Mouse (Mus musculus) liver, embryonic 12.5 days (tissue): ENCODE data around the gene Dnajc12. TPM values are rescaled to one million over a fixed set of nuclear protein-coding genes. Genes with fewer than 3 reads are reported as not detected.
"Not testable (repeated sequence)": the region's sequence is repeated elsewhere in the genome, so short reads cannot be mapped to it uniquely, and the experiment has no call there.

Experiments
- ATAC-seq: fragments of 200-750 bp; cut with Nextera tagmentation; 2 replicates; pipeline ENCODE4 v1.8.0; 2017; ENCODE audit warnings: moderate number of reproducible peaks, mild to moderate bottlenecking, moderate library complexity
- H3K27ac ChIP-seq: fragments of 300-500 bp; sonication (generic); 2 replicates; pipeline ENCODE4 v1.5.1; 2016; ENCODE audit warnings: mild to moderate bottlenecking
- H3K27me3 ChIP-seq: fragments of 300-500 bp; sonication (generic); replicated peaks from 2 replicates; pipeline ENCODE4 v1.6.1; 2016; ENCODE audit warnings: mild to moderate bottlenecking, moderate library complexity
- H3K36me3 ChIP-seq: fragments of 300-500 bp; sonication (generic); 2 replicates; pipeline ENCODE4 v1.6.1; 2016; ENCODE audit warnings: mild to moderate bottlenecking, moderate library complexity
- H3K4me1 ChIP-seq: fragments of 300-500 bp; sonication (generic); 2 replicates; pipeline ENCODE4 v1.6.1; 2016
- H3K4me2 ChIP-seq: fragments of 300-500 bp; sonication (generic); 2 replicates; pipeline ENCODE4 v1.6.1; 2016; ENCODE audit warnings: mild to moderate bottlenecking, moderate library complexity
- H3K4me3 ChIP-seq: fragments of 300-500 bp; sonication (generic); 2 replicates; pipeline ENCODE4 v1.5.1; 2016; ENCODE audit warnings: mild to moderate bottlenecking, moderate library complexity
- H3K9ac ChIP-seq: fragments of 300-500 bp; sonication (generic); 2 replicates; pipeline ENCODE4 v1.6.1; 2016; ENCODE audit warnings: mild to moderate bottlenecking, moderate library complexity
- H3K9me3 ChIP-seq: fragments of 300-500 bp; sonication (generic); replicated peaks from 2 replicates; pipeline ENCODE4 v1.6.1; 2016; ENCODE audit warnings: mild to moderate bottlenecking, moderate library complexity
- WGBS: fragments of 180-500 bp; shearing (Covaris S2); methylation state at CpG from one replicate; pipeline ENCODE4 v1.1.7; 2016; ENCODE audit not compliant: insufficient replicate concordance; 5-methylcytosine and 5-hydroxymethylcytosine counted together
- polyA plus RNA-seq: library from polyadenylated mRNA; unstranded; fragments of >200 nt; fragmentation: Nextera tagmentation; extraction: Ambion mirVana; gene quantifications from 2 replicates; pipeline ENCODE4 v1.2.1, GENCODE M21; 2016

Gene Dnajc12
- polyA plus RNA-seq, 1 experiment from 2014 or later, result 14.2 TPM

DNA sequence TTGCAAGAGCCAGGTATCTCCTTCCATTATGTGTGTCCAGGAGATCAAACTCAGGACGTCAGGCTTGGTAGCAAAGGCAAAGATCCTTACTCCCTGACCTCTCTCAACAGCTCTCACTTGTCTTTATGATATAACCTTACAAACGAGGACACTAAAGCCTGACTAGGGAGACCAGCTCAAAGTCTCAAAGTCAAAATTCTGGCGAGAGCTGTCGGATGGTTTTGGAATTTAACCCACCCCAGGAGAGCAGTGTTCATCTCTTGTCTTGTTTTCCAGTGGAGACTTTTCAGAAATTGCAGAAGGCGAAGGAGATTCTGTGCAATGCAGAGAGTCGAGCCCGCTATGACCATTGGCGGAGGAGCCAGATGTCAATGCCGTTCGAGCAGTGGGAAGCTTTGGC is 14.7 kb downstream of the Dnajc12 start:
- Histone ChIP-seq H3K4me2 (no peak overlapping the region), H3K9ac (no peak overlapping the region), H3K27ac (no peak overlapping the region), H3K9me3 (no peaks in the 10 kb centered on the region), H3K4me1 (no peaks in the 10 kb centered on the region), H3K4me3 (no peak overlapping the region), H3K36me3 (peaks cover 20% of the 10 kb centered on the region), H3K27me3 (no peaks in the 10 kb centered on the region)
- 77% methylated on average over 10 of the region's 10 CpGs for WGBS
- no peak for ATAC-seq

DNA sequence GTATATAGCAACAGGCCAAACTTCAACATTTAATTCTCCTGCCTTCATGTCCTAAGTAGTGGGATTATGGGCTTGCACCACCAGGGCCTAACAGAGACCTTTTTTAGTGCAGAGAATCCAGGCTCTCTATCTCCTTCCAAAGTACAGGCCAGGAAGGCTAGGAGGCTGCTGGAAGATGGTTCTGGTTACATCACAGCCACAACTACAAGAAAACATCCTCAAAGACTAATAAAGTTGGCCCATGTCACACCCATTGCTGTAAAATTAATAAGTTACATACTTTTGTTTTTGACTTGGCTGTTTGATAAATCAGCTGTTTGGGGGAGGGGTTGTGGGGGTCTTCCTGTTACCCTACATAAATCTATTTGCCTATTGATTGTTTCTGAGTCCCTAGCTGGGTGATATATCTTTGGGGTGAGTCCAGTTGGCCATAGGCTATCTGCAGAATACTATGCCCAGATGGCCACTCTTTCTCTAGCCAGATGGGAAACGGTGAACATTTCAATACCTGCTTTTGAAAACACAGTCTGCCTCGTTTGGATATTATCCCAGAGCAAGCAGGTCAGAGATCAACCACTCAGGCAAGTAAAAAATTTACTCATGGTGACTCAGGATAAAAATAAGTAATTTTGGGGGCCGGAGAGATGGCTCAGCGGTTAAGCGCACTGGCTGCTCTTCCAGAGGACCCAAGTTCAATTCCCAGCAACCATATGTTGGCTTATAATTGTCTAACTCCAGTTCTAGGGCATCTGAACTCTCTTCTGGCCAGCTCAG is 20.7 kb downstream of the Dnajc12 start:
- no peak for ATAC-seq
- 75% methylated on average over 5 of the region's 5 CpGs for whole genome bisulfite sequencing
- no peak overlapping the region for H3K9ac ChIP-seq
- no peaks in the 10 kb centered on the region for H3K4me1 ChIP-seq
- H3K36me3 ChIP-seq, result peaks cover 11% of the 10 kb centered on the region; the same call in 1 of the 2 replicates
- no peaks in the 10 kb centered on the region for H3K27me3 ChIP-seq
- H3K9me3 ChIP-seq, result no peaks in the 10 kb centered on the region
- H3K4me3 ChIP-seq, result no peak overlapping the region
- no peak overlapping the region for H3K4me2 ChIP-seq
- H3K27ac ChIP-seq, result 0 out of 2 replicates have a peak overlapping the region, but pooled peaks have one; percentile 4

DNA sequence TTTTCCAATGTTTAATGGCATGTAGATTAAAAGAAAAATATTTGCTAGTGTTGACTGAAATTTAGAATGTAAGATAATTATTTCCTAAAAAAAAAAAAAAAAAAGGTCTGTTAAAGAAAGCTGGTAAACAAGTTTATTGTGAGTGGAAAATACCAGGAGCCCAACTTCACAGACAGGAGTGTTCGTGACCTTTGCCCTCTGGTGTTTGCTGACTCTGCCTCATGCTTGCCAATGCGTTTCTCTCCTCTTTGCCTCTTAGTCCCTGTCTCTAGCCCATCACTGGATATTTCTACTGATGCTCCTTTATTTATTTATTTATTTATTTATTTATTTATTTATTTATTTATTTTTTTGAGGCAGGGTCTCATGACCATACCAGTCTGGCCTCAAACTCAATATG is 21.4 kb downstream of the Dnajc12 start:
- Histone ChIP-seq H3K36me3 (peaks cover 5% of the 10 kb centered on the region; the same call in 1 of the 2 replicates), H3K9me3 (no peaks in the 10 kb centered on the region), H3K9ac (no peak overlapping the region), H3K27ac (no peak overlapping the region), H3K4me3 (no peak overlapping the region), H3K4me2 (no peak overlapping the region), H3K27me3 (no peaks in the 10 kb centered on the region), H3K4me1 (no peaks in the 10 kb centered on the region)
- ATAC-seq, result peak; percentile 30; the same call in 1 of the 2 replicates
- 70% methylated on average over 2 of the region's 2 CpGs for WGBS

DNA sequence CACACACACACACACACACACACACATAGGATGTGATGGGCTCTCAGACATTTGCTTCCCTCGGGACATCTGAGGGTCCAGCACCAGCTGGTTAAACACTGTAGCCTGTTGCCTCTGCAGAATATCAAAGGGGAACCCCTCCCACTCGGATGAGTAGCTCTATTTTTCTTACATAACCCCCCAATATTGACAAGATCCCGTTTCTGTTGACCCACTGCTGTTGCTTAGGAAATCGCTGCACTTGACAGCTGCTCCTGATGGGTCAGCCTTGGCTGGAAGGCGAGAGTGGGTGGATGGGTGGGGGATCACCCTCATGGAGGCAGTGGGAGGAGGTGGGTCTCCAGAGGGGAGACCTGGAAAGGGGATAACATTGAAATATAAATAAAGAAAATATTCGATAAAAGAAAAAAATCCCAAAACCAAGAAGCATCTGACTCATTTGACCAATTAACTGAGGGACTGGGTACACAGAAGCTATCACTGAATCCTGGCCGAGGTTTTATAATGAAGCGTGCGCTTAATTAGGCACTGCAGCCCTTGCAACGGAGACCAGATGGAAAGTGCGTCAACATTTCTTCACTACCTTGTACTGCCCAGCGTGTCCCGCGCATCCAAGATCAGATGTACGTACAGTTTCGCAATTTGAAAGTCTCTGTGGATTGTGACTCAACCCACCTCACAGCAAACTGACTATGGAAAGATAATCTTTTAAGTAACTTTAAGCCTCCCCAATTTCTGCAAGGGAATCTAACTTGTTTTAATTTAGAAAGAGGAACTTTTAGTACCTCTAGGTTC is 28.1 kb downstream of the Dnajc12 start:
- no peak; the same call in 1 of the 2 replicates for ATAC-seq
- peaks cover 12% of the 10 kb centered on the region; the same call in 1 of the 2 replicates for H3K4me1 ChIP-seq
- peaks cover 5% of the 10 kb centered on the region; the same call in 1 of the 2 replicates for H3K36me3 ChIP-seq
- no peak overlapping the region for H3K27ac ChIP-seq
- no peak overlapping the region for H3K4me3 ChIP-seq
- no peak overlapping the region for H3K4me2 ChIP-seq
- WGBS, result 62% methylated on average over 16 of the region's 16 CpGs
- H3K27me3 ChIP-seq, result no peaks in the 10 kb centered on the region
- H3K9me3 ChIP-seq, result no peaks in the 10 kb centered on the region
- H3K9ac ChIP-seq, result no peak overlapping the region

DNA sequence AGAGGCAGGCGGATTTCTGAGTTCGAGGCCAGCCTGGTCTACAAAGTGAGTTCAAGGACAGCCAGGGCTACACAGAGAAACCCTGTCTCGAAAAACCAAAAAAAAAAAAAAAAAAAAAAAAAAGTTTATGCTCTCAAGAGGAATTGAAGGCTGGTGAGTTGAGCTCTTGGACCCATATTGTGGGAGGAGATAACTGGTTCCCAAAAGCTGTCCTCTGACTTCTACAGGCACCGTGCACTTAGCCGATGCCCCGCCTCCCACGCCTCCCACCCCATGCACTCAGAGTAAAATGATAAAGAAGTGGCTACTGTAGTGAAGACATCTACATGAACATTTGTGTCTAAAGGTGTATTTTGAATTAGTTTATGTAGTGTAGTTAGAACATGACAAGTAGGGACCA is 29.4 kb downstream of the Dnajc12 start:
- H3K9me3 ChIP-seq, H3K27me3 ChIP-seq, H3K36me3 ChIP-seq, H3K4me3 ChIP-seq, H3K27ac ChIP-seq, H3K4me2 ChIP-seq, H3K9ac ChIP-seq, ATAC-seq: not testable (repeated sequence)
- H3K4me1 ChIP-seq, result peaks cover 15% of the 10 kb centered on the region; the same call in 1 of the 2 replicates
- 62% methylated on average over 6 of the region's 7 CpGs for WGBS

DNA sequence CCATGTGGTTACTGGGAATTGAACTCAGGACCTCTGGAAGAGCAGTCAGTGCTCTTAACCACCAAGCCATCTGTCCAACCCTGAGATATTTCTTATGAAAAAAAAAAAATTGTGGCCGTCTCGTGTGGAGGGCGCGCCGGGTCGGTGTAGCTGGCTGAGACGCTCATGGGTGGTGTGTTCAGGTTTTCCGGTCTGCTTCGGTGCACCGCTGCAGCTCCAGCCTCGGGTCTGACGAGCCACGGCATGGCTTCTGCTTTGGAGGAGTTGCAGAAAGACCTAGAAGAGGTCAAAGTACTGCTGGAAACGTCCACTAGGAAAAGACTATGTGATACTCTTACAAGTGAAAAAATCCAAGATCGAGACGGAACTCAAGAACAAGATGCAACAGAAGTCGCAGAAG is 30.5 kb downstream of the Dnajc12 start:
- H3K27ac ChIP-seq, result no peak overlapping the region
- no peak overlapping the region for H3K4me2 ChIP-seq
- no peak overlapping the region for H3K9ac ChIP-seq
- no peaks in the 10 kb centered on the region for H3K36me3 ChIP-seq
- H3K4me3 ChIP-seq, result no peak overlapping the region
- no peaks in the 10 kb centered on the region for H3K9me3 ChIP-seq
- no peak for ATAC-seq
- H3K4me1 ChIP-seq, result peaks cover 19% of the 10 kb centered on the region; the same call in 1 of the 2 replicates
- WGBS, result 77% methylated on average over 17 of the region's 17 CpGs
- peaks cover 4% of the 10 kb centered on the region for H3K27me3 ChIP-seq

DNA sequence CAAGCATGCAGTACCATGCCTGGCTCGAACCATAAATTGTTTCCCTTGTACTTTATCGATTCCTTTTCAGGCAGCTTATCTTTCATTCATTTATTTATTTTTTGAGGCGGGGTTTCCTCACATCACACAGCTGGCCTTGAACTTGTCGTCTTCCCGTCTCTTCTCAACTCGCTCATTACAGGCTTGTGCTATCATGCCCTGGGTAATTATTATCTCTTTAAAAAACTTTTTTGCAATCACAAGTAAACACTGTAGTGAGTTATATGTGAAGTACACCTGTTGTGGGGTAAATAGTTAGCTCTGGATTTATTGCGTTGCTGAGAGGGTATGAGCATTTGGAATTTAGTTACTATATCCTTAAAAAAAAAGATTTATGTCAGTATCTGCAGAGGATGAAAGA is 33.0 kb downstream of the Dnajc12 start:
- H3K9me3 ChIP-seq, result no peaks in the 10 kb centered on the region
- ATAC-seq, result no peak
- no peak overlapping the region for H3K4me2 ChIP-seq
- no peak overlapping the region for H3K27ac ChIP-seq
- H3K4me1 ChIP-seq, result peaks cover 13% of the 10 kb centered on the region; the same call in 1 of the 2 replicates
- H3K9ac ChIP-seq, result no peak overlapping the region
- H3K4me3 ChIP-seq, result no peak overlapping the region
- 47% methylated on average over 7 of the region's 7 CpGs for WGBS
- no peaks in the 10 kb centered on the region for H3K36me3 ChIP-seq
- H3K27me3 ChIP-seq, result peaks cover 4% of the 10 kb centered on the region

DNA sequence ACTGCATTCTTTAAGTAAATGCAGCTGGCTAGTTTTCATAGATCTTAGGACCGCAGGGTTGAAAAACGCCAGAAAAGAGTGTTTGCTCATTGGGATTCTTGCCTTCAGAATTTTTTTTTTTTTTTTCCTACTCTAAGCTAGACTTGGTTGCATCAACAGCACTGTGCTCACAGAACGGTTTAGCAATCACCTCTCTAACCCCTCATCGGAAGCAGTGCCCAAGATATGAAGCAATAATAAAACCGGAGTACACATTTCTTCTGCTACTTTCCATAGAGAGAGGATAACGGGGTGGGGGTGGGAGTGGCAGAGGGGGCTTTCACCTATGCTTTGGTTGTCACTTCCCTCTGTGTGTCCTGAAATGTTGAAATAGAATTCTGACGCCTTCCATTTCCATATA is 33.6 kb downstream of the Dnajc12 start:
- no peaks in the 10 kb centered on the region for H3K9me3 ChIP-seq
- H3K4me3 ChIP-seq, result no peak overlapping the region
- H3K4me2 ChIP-seq, result peak overlapping the region; percentile 27; the same call in 1 of the 2 replicates
- 36% methylated on average over 7 of the region's 7 CpGs for WGBS
- no peak overlapping the region for H3K9ac ChIP-seq
- peaks cover 4% of the 10 kb centered on the region for H3K27me3 ChIP-seq
- no peaks in the 10 kb centered on the region for H3K36me3 ChIP-seq
- ATAC-seq, result no peak
- H3K4me1 ChIP-seq, result peaks cover 13% of the 10 kb centered on the region; the same call in 1 of the 2 replicates
- H3K27ac ChIP-seq, result no peak overlapping the region

DNA sequence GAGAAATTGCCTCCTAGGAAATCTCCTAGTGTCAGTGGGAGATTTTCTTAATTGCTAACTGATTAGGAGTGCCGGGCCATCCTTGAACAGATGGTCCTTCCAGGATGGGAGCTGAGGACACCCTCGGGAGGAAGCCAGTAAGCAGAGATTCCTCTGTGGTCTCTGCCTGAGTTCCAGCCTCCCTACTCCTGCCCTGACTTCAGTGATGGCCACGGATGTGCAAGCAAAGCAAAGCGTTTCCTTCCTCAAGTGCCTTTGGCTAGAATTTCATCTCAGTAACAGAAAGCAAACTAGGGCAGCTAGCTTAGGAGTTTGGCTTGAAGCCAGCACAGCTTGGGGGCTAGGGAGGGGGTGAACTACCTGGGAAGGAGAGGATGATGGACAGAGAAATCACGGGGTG is 34.8 kb downstream of the Dnajc12 start:
- Histone ChIP-seq H3K9ac (no peak overlapping the region), H3K4me1 (peaks cover 11% of the 10 kb centered on the region; the same call in 1 of the 2 replicates), H3K27ac (no peak overlapping the region), H3K36me3 (no peaks in the 10 kb centered on the region), H3K4me2 (no peak overlapping the region), H3K9me3 (no peaks in the 10 kb centered on the region), H3K27me3 (peaks cover 4% of the 10 kb centered on the region), H3K4me3 (no peak overlapping the region)
- WGBS, result 33% methylated on average over 5 of the region's 5 CpGs
- no peak for ATAC-seq

DNA sequence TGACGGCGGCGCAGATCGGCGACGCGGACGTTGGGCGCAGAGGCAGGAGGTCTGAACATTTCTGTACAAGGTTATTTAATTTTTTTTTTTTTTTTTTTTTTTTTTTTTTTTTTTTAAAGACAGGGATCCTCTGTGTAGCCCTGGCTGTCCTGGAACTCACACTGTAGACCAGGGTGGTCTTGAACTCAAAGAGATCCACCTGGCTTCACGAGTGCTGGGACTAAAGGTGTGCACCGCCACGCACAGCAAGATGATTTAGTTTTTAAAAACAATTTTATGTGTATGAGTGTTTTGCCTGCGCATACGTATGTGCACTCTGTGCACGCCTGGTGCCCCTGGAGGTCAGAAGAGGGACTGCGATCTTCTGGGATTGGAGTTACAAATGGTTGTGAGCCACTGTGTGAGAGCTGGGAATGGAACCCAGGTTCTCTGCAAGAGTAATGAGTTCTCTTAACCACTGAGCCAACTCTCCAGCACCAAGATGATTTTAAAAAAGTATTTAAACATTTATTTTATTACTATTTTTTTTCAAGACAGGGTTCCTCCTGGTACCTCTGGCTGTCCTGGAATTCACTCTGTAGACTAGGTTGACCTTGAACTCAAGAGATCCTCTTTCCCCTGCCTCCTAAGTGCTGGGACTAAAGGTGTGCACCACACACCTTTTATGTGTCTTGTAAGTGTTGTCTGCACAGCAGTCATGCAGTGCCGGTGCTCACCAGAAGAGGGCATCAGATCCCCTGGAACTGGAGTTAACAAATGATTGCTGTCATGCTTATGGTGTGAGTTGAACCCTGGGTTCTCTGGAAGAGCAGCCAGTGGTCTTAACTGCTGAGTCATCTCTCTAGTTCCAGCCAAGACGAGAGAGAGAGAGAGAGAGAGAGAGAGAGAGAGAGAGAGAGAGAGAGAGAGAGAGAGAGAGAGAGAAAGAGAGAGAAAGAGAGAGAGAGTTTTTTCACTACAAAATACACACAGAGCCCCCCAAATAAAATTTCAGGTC is 39.8 kb downstream of the Dnajc12 start, which contains the start of gene Gm7075:
Gene Gm7075 (minus strand): TSS at position 51 of the 997 bp plus-strand sequence.
- no peak for ATAC-seq

DNA sequence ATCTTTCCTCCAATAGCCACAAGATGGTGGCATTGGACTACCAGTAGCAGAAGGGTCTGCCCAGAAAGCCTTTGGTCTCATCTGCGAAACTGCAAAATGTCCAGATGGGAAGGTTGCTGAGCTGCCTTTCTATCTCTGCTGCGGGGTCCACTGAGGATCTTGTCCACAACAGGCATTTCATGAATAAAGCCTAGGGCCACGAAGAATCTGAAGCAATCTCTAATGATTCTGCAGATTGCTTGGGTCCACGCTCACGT is 40.4 kb downstream of the Dnajc12 start:
- no peak for ATAC-seq
- Histone ChIP-seq H3K4me1 (peaks cover 25% of the 10 kb centered on the region), H3K4me2 (no peak overlapping the region), H3K27me3 (no peaks in the 10 kb centered on the region; the same call in 1 of the 2 replicates), H3K27ac (0 out of 2 replicates have a peak overlapping the region, but pooled peaks have one; percentile 81), H3K4me3 (no peak overlapping the region), H3K9ac (no peak overlapping the region), H3K9me3 (no peaks in the 10 kb centered on the region), H3K36me3 (no peaks in the 10 kb centered on the region)
- 80% methylated on average over 5 of the region's 5 CpGs for WGBS

More for the DNA sequence above, 39.8 kb downstream of the Dnajc12 start, which contains the start of gene Gm7075:
- Histone ChIP-seq H3K36me3 (no peaks in the 10 kb centered on the region), H3K4me2 (no peak within 1 kb of the TSS), H3K4me3 (no peak within 1 kb of the TSS), H3K4me1 (peaks cover 27% of the 10 kb centered on the region), H3K9me3 (no peaks in the 10 kb centered on the region), H3K27ac (0 out of 2 replicates have a peak within 1 kb of the TSS, but pooled peaks have one; percentile 81), H3K27me3 (peaks cover 2% of the 10 kb centered on the region), H3K9ac (no peak within 1 kb of the TSS)
- WGBS, result 79% methylated on average over 18 of the region's 18 CpGs
